Mouse (Mus musculus) cerebellum, adult (tissue): ENCODE measurements around the gene Olfr1288.

ENCODE experiments used
- ATAC-seq: cut with Nextera tagmentation; 2 replicates; pipeline ENCODE4 v1.9.2; 2017; ENCODE audit warnings: mild to moderate bottlenecking, moderate library complexity, mixed read lengths; ENCODE audit not compliant: insufficient number of reproducible peaks, low FRiP score, low TSS enrichment

Olfr1288 gene

DNA sequence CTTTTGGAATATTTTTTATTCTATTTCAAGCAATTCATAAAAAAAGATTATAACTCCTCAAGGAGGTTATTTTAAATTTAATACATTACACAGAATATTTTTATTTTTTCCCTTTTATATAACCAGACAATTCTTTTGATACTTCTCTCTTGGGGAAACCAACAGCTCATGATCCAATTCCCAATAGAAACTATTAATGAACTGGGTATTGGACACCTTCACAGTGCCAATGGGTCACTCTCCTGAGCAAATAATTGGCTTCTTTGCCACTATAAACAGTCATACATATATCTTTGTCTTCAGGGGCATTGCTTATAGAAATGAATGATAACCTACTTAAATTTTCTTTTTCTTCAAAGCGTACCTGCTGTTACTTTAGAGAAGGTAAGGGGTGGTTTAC is at the start of gene Olfr1288:
Olfr1288 (plus strand) TSS at position 301 of the 400 bp plus-strand sequence.
- no peak for ATAC-seq

DNA sequence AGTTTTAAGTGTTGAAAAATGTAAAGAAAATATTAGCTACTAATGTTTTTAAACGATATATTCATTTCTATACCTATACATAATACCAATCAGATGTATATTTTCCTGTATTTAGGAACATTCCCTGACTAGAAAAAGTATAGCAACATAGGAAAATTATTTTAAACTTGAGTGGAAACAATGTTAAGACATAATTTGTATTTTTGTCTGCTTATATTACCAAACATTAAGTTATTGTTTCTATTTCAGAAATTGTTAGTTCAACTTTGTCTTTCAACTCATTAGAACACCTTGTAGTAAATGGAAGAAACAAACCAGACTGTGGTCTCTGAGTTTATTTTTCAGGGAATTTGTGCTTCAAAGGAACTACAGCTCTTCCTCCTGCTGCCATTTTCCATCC is 25.1 kb upstream of the Olfr1288 start, which contains the start of gene Olfr1287:
Olfr1287 (plus strand) TSS at position 301 of the 400 bp plus-strand sequence.
- no peak for ATAC-seq

DNA sequence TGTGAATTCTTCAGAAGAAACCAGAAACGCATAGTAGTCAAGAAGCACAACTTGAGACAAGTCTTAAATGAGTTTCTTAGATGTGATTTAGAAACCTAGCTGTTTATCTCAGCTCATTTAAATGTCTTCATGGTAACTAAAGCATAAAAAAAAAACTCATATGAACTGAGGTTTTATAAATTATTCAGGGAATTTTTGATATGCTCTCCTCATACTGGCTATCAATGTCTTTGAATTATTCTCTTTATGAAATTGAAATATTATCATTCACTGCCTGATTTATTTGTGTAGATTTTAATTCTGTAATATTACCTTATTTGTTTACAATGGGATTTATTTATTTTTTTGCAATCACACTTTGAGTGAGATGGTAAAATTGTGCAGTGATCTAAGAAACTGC is 6.6 kb downstream of the Olfr1288 start, which contains the start of gene Olfr1289:
Olfr1289 (plus strand) TSS at position 301 of the 400 bp plus-strand sequence.
- no peak for ATAC-seq

DNA sequence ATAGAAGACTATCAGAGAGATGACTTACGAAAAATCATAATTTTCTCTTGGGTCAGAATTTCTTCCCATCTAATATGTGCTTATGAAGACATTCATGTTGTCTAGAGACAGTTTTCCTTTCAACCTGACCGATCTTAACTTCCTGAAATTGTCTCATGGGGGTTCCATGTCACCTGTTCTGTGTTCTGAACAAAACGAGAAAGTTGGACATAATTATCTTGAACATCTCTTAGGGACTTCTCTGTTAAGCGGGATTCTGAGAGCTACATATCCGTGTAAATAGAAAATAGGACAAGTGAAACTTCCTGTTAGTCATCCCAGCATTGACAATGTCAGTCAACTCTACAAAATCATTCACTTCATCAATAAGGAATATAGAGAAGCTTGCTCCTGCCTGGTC is 19.8 kb downstream of the Olfr1288 start, which contains the start of gene Olfr1290:
Olfr1290 (minus strand) TSS at position 101 of the 400 bp plus-strand sequence.
- ATAC-seq: no peak

DNA sequence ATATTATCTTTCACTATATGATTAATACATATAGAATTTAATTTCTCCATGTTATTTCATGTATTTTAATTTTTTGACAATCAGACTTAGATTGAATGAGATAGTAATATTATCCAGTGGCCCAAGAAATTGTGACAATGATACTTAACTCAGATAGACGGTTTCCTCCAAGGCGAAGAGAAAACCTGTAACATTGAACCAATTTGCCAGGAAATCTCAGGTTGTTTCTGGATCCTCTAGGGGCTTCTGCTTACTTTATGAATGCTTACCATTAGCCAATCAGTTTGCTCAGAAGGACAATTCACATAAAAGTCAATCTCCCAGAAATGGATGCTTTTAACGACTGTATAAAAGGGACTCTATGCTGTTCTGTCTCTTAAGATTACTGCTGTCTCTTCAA is 23.0 kb downstream of the Olfr1288 start, which contains the start of gene Olfr1291-ps1:
Olfr1291-ps1 (plus strand) TSS at position 301 of the 400 bp plus-strand sequence.
- ATAC-seq: no peak

DNA sequence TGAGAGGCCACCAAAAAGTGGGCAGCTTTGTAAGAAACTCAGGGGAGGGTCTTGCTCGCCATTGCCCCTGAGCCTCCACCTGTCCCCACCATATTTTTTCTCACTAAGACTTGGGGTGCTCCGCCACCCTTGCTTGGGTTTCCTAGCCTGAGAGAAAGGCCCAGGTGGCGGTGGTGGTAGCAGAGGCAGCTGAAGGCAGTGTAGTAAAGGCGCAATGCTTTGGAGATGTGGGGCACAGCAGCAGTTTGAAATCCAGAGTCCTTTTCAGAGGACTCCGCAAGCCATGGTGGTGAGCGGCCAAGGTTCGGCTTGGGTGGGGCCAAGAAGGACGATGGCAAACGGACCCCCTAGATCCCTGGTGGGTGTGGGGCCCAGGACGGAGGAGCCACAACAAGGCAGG is 43.5 kb downstream of the Olfr1288 start:
- no peak for ATAC-seq

DNA sequence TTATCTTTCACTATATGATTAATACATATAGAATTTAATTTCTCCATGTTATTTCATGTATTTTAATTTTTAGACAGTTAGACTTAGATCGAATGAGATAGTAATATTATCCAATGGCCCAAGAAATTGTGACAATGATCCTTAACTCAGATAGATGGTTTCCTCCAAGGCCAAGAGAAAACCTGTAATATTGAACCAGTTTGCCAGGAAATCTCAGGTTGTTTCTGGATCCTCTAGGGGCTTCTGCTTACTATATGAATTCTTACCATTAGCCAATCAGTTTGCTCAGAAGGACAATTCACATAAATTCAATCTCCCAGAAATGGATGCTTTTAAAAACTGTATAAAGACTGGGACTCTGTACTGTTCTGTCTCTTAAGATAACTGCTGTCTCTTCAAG is 51.0 kb downstream of the Olfr1288 start, which contains the start of gene Olfr1293-ps:
Olfr1293-ps (plus strand) TSS at position 301 of the 400 bp plus-strand sequence.
- no peak for ATAC-seq
